Mouse (Mus musculus): Measurements from ENCODE around the gene Tesk2. TPM values are rescaled to one million over a fixed set of nuclear protein-coding genes. Genes with fewer than 3 reads are reported as not detected.
A peak's percentile ranks its signal among the peaks of the same experiment; 100 is the strongest.

Tesk2 gene
- polyA plus RNA-seq, 1 experiment = 21.9 TPM

GRCm38 (mm10) chr4:116725444-116725843 lies 4.7 kb downstream of the Tesk2 start:
- H3K9ac ChIP-seq (ENCODE audit: low read depth, poor library complexity, severe bottlenecking) = 0 out of 2 replicates have a peak overlapping the region, but pooled peaks have one; percentile 37
- peak overlapping the region; percentile 96 for H3K27ac ChIP-seq (ENCODE audit: insufficient read depth, low read length)
- H3K36me3 ChIP-seq (ENCODE audit: control insufficient read depth, insufficient read depth, low read length, poor library complexity, severe bottlenecking) = no peaks in the 10 kb centered on the region
- H3K4me1 ChIP-seq (ENCODE audit: control insufficient read depth, insufficient read depth, low read length) = peaks cover 3% of the 10 kb centered on the region
- H3K9me3 ChIP-seq (replicated peaks; ENCODE audit: control insufficient read depth, insufficient read depth, low read length, poor library complexity, severe bottlenecking) = no peaks in the 10 kb centered on the region
- no peaks in the 10 kb centered on the region for H3K27me3 ChIP-seq (ENCODE audit: control insufficient read depth, insufficient read depth, low read length, poor library complexity, severe bottlenecking)
- TF ChIP-seq CTCF (IDR thresholded peaks at IDR 0.05; ENCODE audit: low read depth, low read length) = no peak
- TF ChIP-seq POLR2A (IDR thresholded peaks at IDR 0.05; ENCODE audit: insufficient read depth, low read length) = no peak
- no peak for TF ChIP-seq EP300 (IDR thresholded peaks at IDR 0.05; ENCODE audit: insufficient read depth, low read depth, low read length)
- H3K4me3 ChIP-seq (ENCODE audit: low read depth, low read length) = no peak overlapping the region

- peaks cover 3% of the 10 kb centered on the region for H3K4me1 ChIP-seq (ENCODE audit: control insufficient read depth, insufficient read depth, low read length)
- no peaks in the 10 kb centered on the region for H3K9me3 ChIP-seq (replicated peaks; ENCODE audit: control insufficient read depth, insufficient read depth, low read length, poor library complexity, severe bottlenecking)
- no peak overlapping the region for H3K27ac ChIP-seq (ENCODE audit: insufficient read depth, low read length)
- no peak for TF ChIP-seq CTCF (IDR thresholded peaks at IDR 0.05; ENCODE audit: low read depth, low read length)
- TF ChIP-seq POLR2A (IDR thresholded peaks at IDR 0.05; ENCODE audit: insufficient read depth, low read length) = no peak
- TF ChIP-seq EP300 (IDR thresholded peaks at IDR 0.05; ENCODE audit: insufficient read depth, low read depth, low read length) = no peak
- H3K36me3 ChIP-seq (ENCODE audit: control insufficient read depth, insufficient read depth, low read length, poor library complexity, severe bottlenecking) = no peaks in the 10 kb centered on the region
- H3K4me3 ChIP-seq (ENCODE audit: low read depth, low read length) = no peak overlapping the region
- H3K9ac ChIP-seq (ENCODE audit: low read depth, poor library complexity, severe bottlenecking) = no peak overlapping the region
- no peaks in the 10 kb centered on the region for H3K27me3 ChIP-seq (ENCODE audit: control insufficient read depth, insufficient read depth, low read length, poor library complexity, severe bottlenecking)
These were observed 6.7 kb downstream of the Tesk2 start for GRCm38 (mm10) chr4:116727401-116727800.

- no peaks in the 10 kb centered on the region for H3K36me3 ChIP-seq (ENCODE audit: control insufficient read depth, insufficient read depth, low read length, poor library complexity, severe bottlenecking)
- no peaks in the 10 kb centered on the region for H3K9me3 ChIP-seq (replicated peaks; ENCODE audit: control insufficient read depth, insufficient read depth, low read length, poor library complexity, severe bottlenecking)
- H3K9ac ChIP-seq (ENCODE audit: low read depth, poor library complexity, severe bottlenecking) = no peak overlapping the region
- no peak overlapping the region for H3K27ac ChIP-seq (ENCODE audit: insufficient read depth, low read length)
- H3K27me3 ChIP-seq (ENCODE audit: control insufficient read depth, insufficient read depth, low read length, poor library complexity, severe bottlenecking) = no peaks in the 10 kb centered on the region
- TF ChIP-seq EP300 (IDR thresholded peaks at IDR 0.05; ENCODE audit: insufficient read depth, low read depth, low read length) = no peak
- TF ChIP-seq POLR2A (IDR thresholded peaks at IDR 0.05; ENCODE audit: insufficient read depth, low read length) = no peak
- H3K4me3 ChIP-seq (ENCODE audit: low read depth, low read length) = no peak overlapping the region
- H3K4me1 ChIP-seq (ENCODE audit: control insufficient read depth, insufficient read depth, low read length) = peaks cover 3% of the 10 kb centered on the region
These were observed 8.8 kb downstream of the Tesk2 start for GRCm38 (mm10) chr4:116729532-116729931.

GRCm38 (mm10) chr4:116731077-116731476 lies 10.3 kb downstream of the Tesk2 start:
- H3K27me3 ChIP-seq (ENCODE audit: control insufficient read depth, insufficient read depth, low read length, poor library complexity, severe bottlenecking) = no peaks in the 10 kb centered on the region
- H3K27ac ChIP-seq (ENCODE audit: insufficient read depth, low read length) = peak overlapping the region; percentile 27; the same call in 1 of the 2 replicates
- peak overlapping the region; percentile 9 for H3K4me3 ChIP-seq (ENCODE audit: low read depth, low read length)
- peaks cover 1% of the 10 kb centered on the region for H3K4me1 ChIP-seq (ENCODE audit: control insufficient read depth, insufficient read depth, low read length)
- H3K9me3 ChIP-seq (replicated peaks; ENCODE audit: control insufficient read depth, insufficient read depth, low read length, poor library complexity, severe bottlenecking) = no peaks in the 10 kb centered on the region
- no peaks in the 10 kb centered on the region for H3K36me3 ChIP-seq (ENCODE audit: control insufficient read depth, insufficient read depth, low read length, poor library complexity, severe bottlenecking)
- H3K9ac ChIP-seq (ENCODE audit: low read depth, poor library complexity, severe bottlenecking) = no peak overlapping the region
- no peak for TF ChIP-seq CTCF (IDR thresholded peaks at IDR 0.05; ENCODE audit: low read depth, low read length)
- no peak for TF ChIP-seq POLR2A (IDR thresholded peaks at IDR 0.05; ENCODE audit: insufficient read depth, low read length)
- TF ChIP-seq EP300 (IDR thresholded peaks at IDR 0.05; ENCODE audit: insufficient read depth, low read depth, low read length) = no peak

- no peak overlapping the region for H3K9ac ChIP-seq (ENCODE audit: low read depth, poor library complexity, severe bottlenecking)
- no peaks in the 10 kb centered on the region for H3K9me3 ChIP-seq (replicated peaks; ENCODE audit: control insufficient read depth, insufficient read depth, low read length, poor library complexity, severe bottlenecking)
- no peaks in the 10 kb centered on the region for H3K36me3 ChIP-seq (ENCODE audit: control insufficient read depth, insufficient read depth, low read length, poor library complexity, severe bottlenecking)
- TF ChIP-seq CTCF (IDR thresholded peaks at IDR 0.05; ENCODE audit: low read depth, low read length) = no peak
- TF ChIP-seq POLR2A (IDR thresholded peaks at IDR 0.05; ENCODE audit: insufficient read depth, low read length) = no peak
- no peak for TF ChIP-seq EP300 (IDR thresholded peaks at IDR 0.05; ENCODE audit: insufficient read depth, low read depth, low read length)
- no peak overlapping the region for H3K4me3 ChIP-seq (ENCODE audit: low read depth, low read length)
- H3K27ac ChIP-seq (ENCODE audit: insufficient read depth, low read length) = no peak overlapping the region
- no peaks in the 10 kb centered on the region for H3K27me3 ChIP-seq (ENCODE audit: control insufficient read depth, insufficient read depth, low read length, poor library complexity, severe bottlenecking)
- H3K4me1 ChIP-seq (ENCODE audit: control insufficient read depth, insufficient read depth, low read length) = no peaks in the 10 kb centered on the region
These were observed 11.6 kb downstream of the Tesk2 start for GRCm38 (mm10) chr4:116732355-116732754.

- H3K27ac ChIP-seq (ENCODE audit: insufficient read depth, low read length) = no peak overlapping the region
- H3K36me3 ChIP-seq (ENCODE audit: control insufficient read depth, insufficient read depth, low read length, poor library complexity, severe bottlenecking) = no peaks in the 10 kb centered on the region
- no peak overlapping the region for H3K9ac ChIP-seq (ENCODE audit: low read depth, poor library complexity, severe bottlenecking)
- no peaks in the 10 kb centered on the region for H3K9me3 ChIP-seq (replicated peaks; ENCODE audit: control insufficient read depth, insufficient read depth, low read length, poor library complexity, severe bottlenecking)
- H3K4me3 ChIP-seq (ENCODE audit: low read depth, low read length) = no peak overlapping the region
- no peaks in the 10 kb centered on the region for H3K4me1 ChIP-seq (ENCODE audit: control insufficient read depth, insufficient read depth, low read length)
- H3K27me3 ChIP-seq (ENCODE audit: control insufficient read depth, insufficient read depth, low read length, poor library complexity, severe bottlenecking) = no peaks in the 10 kb centered on the region
- TF ChIP-seq CTCF (IDR thresholded peaks at IDR 0.05; ENCODE audit: low read depth, low read length) = no peak
- no peak for TF ChIP-seq EP300 (IDR thresholded peaks at IDR 0.05; ENCODE audit: insufficient read depth, low read depth, low read length)
- no peak for TF ChIP-seq POLR2A (IDR thresholded peaks at IDR 0.05; ENCODE audit: insufficient read depth, low read length)
These were observed 14.2 kb downstream of the Tesk2 start for GRCm38 (mm10) chr4:116734996-116735395.
